Mouse (Mus musculus): ENCODE data around the gene Tubgcp6. TPM values are rescaled to one million over a fixed set of nuclear protein-coding genes. Genes with fewer than 3 reads are reported as not detected.

The Tubgcp6 gene
- polyA plus RNA-seq, 1 experiment from 2014 or later: 6.2 TPM

GRCm38 (mm10) chr15:89165478-89165877, 42.6 kb upstream of the Tubgcp6 start:
- DNase-seq (ENCODE audit: low spot score): no peak
- Histone ChIP-seq H3K4me3 (ENCODE audit: low read depth, low read length) (no peak overlapping the region), H3K9me3 (ENCODE audit: low read length) (no peaks in the 10 kb centered on the region), H3K4me2 (replicated peaks; ENCODE audit: low read depth, low read length) (no peak overlapping the region), H3K27ac (ENCODE audit: low read length) (no peak overlapping the region), H3K9ac (replicated peaks; ENCODE audit: low read depth) (no peak overlapping the region), H3K36me3 (ENCODE audit: insufficient read depth, low read length) (peaks cover 47% of the 10 kb centered on the region), H3K4me1 (ENCODE audit: insufficient read depth, low read depth, low read length) (peaks cover 14% of the 10 kb centered on the region), H3K27me3 (replicated peaks; ENCODE audit: insufficient read depth, low read length) (no peaks in the 10 kb centered on the region)
- 84% methylated on average over 12 of the region's 12 CpGs for WGBS
- TF ChIP-seq EP300 (IDR thresholded peaks at IDR 0.05) (no peak), CTCF (IDR thresholded peaks at IDR 0.05) (no peak)
- ATAC-seq: no peak

GRCm38 (mm10) chr15:89161397-89161796, 38.5 kb upstream of the Tubgcp6 start:
- Histone ChIP-seq H3K27ac (ENCODE audit: low read length) (peak overlapping the region; percentile 59), H3K4me3 (ENCODE audit: low read depth, low read length) (no peak overlapping the region), H3K9me3 (ENCODE audit: low read length) (no peaks in the 10 kb centered on the region), H3K4me2 (replicated peaks; ENCODE audit: low read depth, low read length) (no peak overlapping the region), H3K9ac (replicated peaks; ENCODE audit: low read depth) (no peak overlapping the region), H3K36me3 (ENCODE audit: insufficient read depth, low read length) (peaks cover 55% of the 10 kb centered on the region), H3K4me1 (ENCODE audit: insufficient read depth, low read depth, low read length) (peaks cover 5% of the 10 kb centered on the region; the same call in 1 of the 2 replicates), H3K27me3 (replicated peaks; ENCODE audit: insufficient read depth, low read length) (no peaks in the 10 kb centered on the region)
- peak; percentile 83 for ATAC-seq
- DNase-seq (ENCODE audit: low spot score): peak; percentile 81
- WGBS: 48% methylated on average over 7 of the region's 9 CpGs
- TF ChIP-seq CTCF (IDR thresholded peaks at IDR 0.05): no peak
- TF ChIP-seq EP300 (IDR thresholded peaks at IDR 0.05): peak; percentile 77

GRCm38 (mm10) chr15:89158516-89158915, 35.6 kb upstream of the Tubgcp6 start:
- Histone ChIP-seq H3K36me3 (ENCODE audit: insufficient read depth, low read length) (peaks cover 45% of the 10 kb centered on the region), H3K4me2 (replicated peaks; ENCODE audit: low read depth, low read length) (no peak overlapping the region), H3K4me1 (ENCODE audit: insufficient read depth, low read depth, low read length) (peaks cover 5% of the 10 kb centered on the region; the same call in 1 of the 2 replicates), H3K27ac (ENCODE audit: low read length) (no peak overlapping the region), H3K4me3 (ENCODE audit: low read depth, low read length) (no peak overlapping the region), H3K9ac (replicated peaks; ENCODE audit: low read depth) (no peak overlapping the region), H3K27me3 (replicated peaks; ENCODE audit: insufficient read depth, low read length) (no peaks in the 10 kb centered on the region), H3K9me3 (ENCODE audit: low read length) (no peaks in the 10 kb centered on the region)
- 95% methylated on average over 16 of the region's 16 CpGs for WGBS
- no peak for TF ChIP-seq EP300 (IDR thresholded peaks at IDR 0.05)
- TF ChIP-seq CTCF (IDR thresholded peaks at IDR 0.05): no peak
- DNase-seq (ENCODE audit: low spot score): no peak
- no peak for ATAC-seq

GRCm38 (mm10) chr15:89157954-89158353, 35.0 kb upstream of the Tubgcp6 start:
- DNase-seq (ENCODE audit: low spot score): peak; percentile 77
- Histone ChIP-seq H3K9me3 (ENCODE audit: low read length) (no peaks in the 10 kb centered on the region), H3K4me1 (ENCODE audit: insufficient read depth, low read depth, low read length) (peaks cover 5% of the 10 kb centered on the region; the same call in 1 of the 2 replicates), H3K4me2 (replicated peaks; ENCODE audit: low read depth, low read length) (no peak overlapping the region), H3K36me3 (ENCODE audit: insufficient read depth, low read length) (peaks cover 44% of the 10 kb centered on the region), H3K27me3 (replicated peaks; ENCODE audit: insufficient read depth, low read length) (no peaks in the 10 kb centered on the region), H3K27ac (ENCODE audit: low read length) (no peak overlapping the region), H3K4me3 (ENCODE audit: low read depth, low read length) (no peak overlapping the region), H3K9ac (replicated peaks; ENCODE audit: low read depth) (no peak overlapping the region)
- ATAC-seq: peak; percentile 37
- WGBS: 41% methylated on average over 7 of the region's 7 CpGs
- peak; percentile 84 for TF ChIP-seq CTCF (IDR thresholded peaks at IDR 0.05)
- TF ChIP-seq EP300 (IDR thresholded peaks at IDR 0.05): no peak

DNA sequence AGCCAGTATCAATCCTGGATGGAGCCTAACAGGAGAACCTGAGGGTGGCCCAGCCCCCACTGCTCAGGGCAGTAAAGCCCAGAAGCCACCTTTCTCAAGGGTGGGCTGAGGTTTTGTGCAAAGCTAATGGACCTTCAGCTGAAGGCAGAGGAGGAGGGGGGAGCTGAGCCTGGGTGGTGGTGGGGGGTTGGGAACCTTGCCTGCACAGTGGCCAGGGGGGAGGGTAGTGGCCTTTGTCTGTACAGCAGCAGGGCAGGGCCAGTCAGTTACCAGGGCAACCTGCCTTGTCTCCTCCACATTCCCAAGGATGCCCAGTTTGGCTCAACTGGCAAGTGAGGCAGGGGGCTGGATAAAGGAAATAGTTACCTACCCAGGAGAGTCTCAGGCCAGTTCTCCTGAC, 29.4 kb upstream of the Tubgcp6 start:
- ATAC-seq (no peak), DNase-seq (ENCODE audit: low spot score) (no peak)
- peaks cover 5% of the 10 kb centered on the region; the same call in 1 of the 2 replicates for H3K27me3 ChIP-seq (replicated peaks; ENCODE audit: insufficient read depth, low read length)
- no peak overlapping the region for H3K4me3 ChIP-seq (ENCODE audit: low read depth, low read length)
- peaks cover 8% of the 10 kb centered on the region for H3K4me1 ChIP-seq (ENCODE audit: insufficient read depth, low read depth, low read length)
- no peak overlapping the region for H3K27ac ChIP-seq (ENCODE audit: low read length)
- H3K9ac ChIP-seq (replicated peaks; ENCODE audit: low read depth): no peak overlapping the region
- H3K9me3 ChIP-seq (ENCODE audit: low read length): no peaks in the 10 kb centered on the region
- no peak for TF ChIP-seq CTCF (IDR thresholded peaks at IDR 0.05)
- no peak for TF ChIP-seq EP300 (IDR thresholded peaks at IDR 0.05)
- H3K36me3 ChIP-seq (ENCODE audit: insufficient read depth, low read length): peaks cover 24% of the 10 kb centered on the region
- no peak overlapping the region for H3K4me2 ChIP-seq (replicated peaks; ENCODE audit: low read depth, low read length)

DNA sequence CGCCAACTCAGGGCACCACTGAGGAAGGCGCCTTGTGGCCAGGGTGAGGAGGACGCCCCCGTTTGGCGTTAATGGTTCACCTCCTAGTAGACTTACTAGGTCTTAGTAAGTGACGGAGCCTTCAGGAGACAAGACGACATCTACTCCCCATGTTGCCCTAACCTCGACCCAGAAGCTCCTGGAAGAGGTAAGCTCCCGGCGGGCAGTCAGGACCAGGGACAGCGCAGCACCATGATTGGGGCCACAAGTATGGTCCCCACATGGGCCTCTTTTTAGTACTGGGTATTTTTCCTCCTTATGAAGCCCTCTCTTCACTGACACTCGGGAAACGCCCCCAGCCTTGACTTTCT, 27.1 kb upstream of the Tubgcp6 start:
- TF ChIP-seq CTCF (IDR thresholded peaks at IDR 0.05) (peak; percentile 15), EP300 (IDR thresholded peaks at IDR 0.05) (no peak)
- H3K36me3 ChIP-seq (ENCODE audit: insufficient read depth, low read length): peaks cover 7% of the 10 kb centered on the region; the same call in 1 of the 2 replicates
- H3K9me3 ChIP-seq (ENCODE audit: low read length): no peaks in the 10 kb centered on the region
- peaks cover 14% of the 10 kb centered on the region for H3K27me3 ChIP-seq (replicated peaks; ENCODE audit: insufficient read depth, low read length)
- H3K4me2 ChIP-seq (replicated peaks; ENCODE audit: low read depth, low read length): peak overlapping the region; percentile 91
- WGBS: 5% methylated on average over 13 of the region's 13 CpGs
- ATAC-seq: peak; percentile 20; the same call in 1 of the 2 replicates
- no peak overlapping the region for H3K27ac ChIP-seq (ENCODE audit: low read length)
- H3K4me1 ChIP-seq (ENCODE audit: insufficient read depth, low read depth, low read length): peaks cover 13% of the 10 kb centered on the region
- peak overlapping the region; percentile 67 for H3K4me3 ChIP-seq (ENCODE audit: low read depth, low read length)
- H3K9ac ChIP-seq (replicated peaks; ENCODE audit: low read depth): no peak overlapping the region
- peak; percentile 44 for DNase-seq (ENCODE audit: low spot score)
